Mouse (Mus musculus) hindbrain, postnatal 0 days (tissue): Measurements from ENCODE around the gene Specc1. TPM values are rescaled to one million over a fixed set of nuclear protein-coding genes. Genes with fewer than 3 reads are reported as not detected.
A peak's percentile ranks its signal among the peaks of the same experiment; 100 is the strongest.
"Not testable (repeated sequence)": the region's sequence is repeated elsewhere in the genome, so short reads cannot be mapped to it uniquely, and the experiment has no call there.

Experiments used
- ATAC-seq: fragments of 200-750 bp; cut with Nextera tagmentation; 2 replicates; pipeline ENCODE4 v1.8.0; 2017; ENCODE audit warnings: mild to moderate bottlenecking, moderate TSS enrichment, moderate library complexity
- DNase-seq: peaks from one replicate; pipeline ENCODE4 v3.0.0-alpha.2; 2015; ENCODE audit warnings: low spot score
- H3K27ac ChIP-seq: fragments of 300-500 bp; sonication (generic); 2 replicates; pipeline ENCODE4 v1.5.1; 2014; ENCODE audit warnings: mild to moderate bottlenecking
- H3K27me3 ChIP-seq: fragments of 300-500 bp; sonication (generic); 2 replicates; pipeline ENCODE4 v1.6.1; 2014; ENCODE audit warnings: low read length, mixed read lengths; ENCODE audit not compliant: insufficient read depth
- H3K36me3 ChIP-seq: fragments of 300-500 bp; sonication (generic); 2 replicates; pipeline ENCODE4 v1.6.1; 2014; ENCODE audit warnings: low read length, mixed read lengths; ENCODE audit not compliant: insufficient read depth
- H3K4me1 ChIP-seq: fragments of 300-500 bp; sonication (generic); 2 replicates; pipeline ENCODE4 v1.6.1; 2014; ENCODE audit warnings: antibody characterized with exemption, low read length, mixed read lengths; ENCODE audit not compliant: insufficient read depth
- H3K4me2 ChIP-seq: fragments of 300-500 bp; sonication (generic); 2 replicates; pipeline ENCODE4 v1.6.1; 2014; ENCODE audit warnings: low read depth, mild to moderate bottlenecking, low read length, moderate library complexity, mixed read lengths
- H3K4me3 ChIP-seq: fragments of 300-500 bp; sonication (generic); 2 replicates; pipeline ENCODE4 v1.5.1; 2014; ENCODE audit warnings: low read length
- H3K9ac ChIP-seq: fragments of 300-500 bp; sonication (generic); replicated peaks from 2 replicates; pipeline ENCODE4 v1.6.1; 2014; ENCODE audit warnings: mild to moderate bottlenecking, low read length, moderate library complexity, mixed read lengths
- H3K9me3 ChIP-seq: fragments of 300-500 bp; sonication (generic); 2 replicates; pipeline ENCODE4 v1.6.1; 2016; ENCODE audit warnings: low read length, mixed read lengths
- CTCF ChIP-seq: IDR thresholded peaks from 2 replicates; pipeline ENCODE4 v1.5.1; 2016; ENCODE audit warnings: antibody characterized with exemption, control low read depth, low read depth
- WGBS: fragments of 180-500 bp; shearing (Covaris S2); extraction: QIAGEN DNeasy Blood & Tissue Kit; methylation state at CpG from one replicate; pipeline ENCODE4 v1.1.7; 2014; 5-methylcytosine and 5-hydroxymethylcytosine counted together
- polyA plus RNA-seq: library from polyadenylated mRNA; unstranded; fragments of >200 nt; fragmentation: Nextera tagmentation; extraction: Ambion mirVana; gene quantifications from 2 replicates; pipeline ENCODE4 v1.2.1, GENCODE M21; 2015
- total RNA-seq: library from RNA; depleted of rRNA; stranded (reverse); fragments of >200 nt; gene quantifications from 2 replicates; pipeline ENCODE4 v1.2.3, GENCODE M21; 2014

Gene Specc1
- total and polyA plus RNA-seq, 2 experiments from 2014 or later = 20.7 to 34.0 TPM

GRCm38 (mm10) chr11:61955136-61955535 is 1.4 kb upstream of the Specc1 start:
- TF ChIP-seq CTCF = no peak
- Histone ChIP-seq H3K36me3 (no peaks in the 10 kb centered on the region), H3K27me3 (no peaks in the 10 kb centered on the region; the same call in 1 of the 2 replicates), H3K4me3 (no peak overlapping the region), H3K9ac (no peak overlapping the region), H3K4me2 (no peak overlapping the region), H3K9me3 (no peaks in the 10 kb centered on the region), H3K27ac (no peak overlapping the region), H3K4me1 (no peaks in the 10 kb centered on the region)
- DNase-seq (no peak), ATAC-seq (no peak)
- 65% methylated on average over 6 of the region's 6 CpGs for WGBS

- DNase-seq (no peak), ATAC-seq (no peak)
- no peak for TF ChIP-seq CTCF
- Histone ChIP-seq H3K9ac (no peak overlapping the region), H3K27me3 (no peaks in the 10 kb centered on the region; the same call in 1 of the 2 replicates), H3K4me2 (no peak overlapping the region), H3K9me3 (no peaks in the 10 kb centered on the region), H3K4me1 (no peaks in the 10 kb centered on the region), H3K4me3 (no peak overlapping the region), H3K36me3 (no peaks in the 10 kb centered on the region), H3K27ac (no peak overlapping the region)
- WGBS = 81% methylated on average over 6 of the region's 6 CpGs
These were observed 612 bp upstream of the Specc1 start for GRCm38 (mm10) chr11:61955951-61956350.

- Histone ChIP-seq H3K4me2 (peak overlapping the region; percentile 99), H3K9me3 (no peaks in the 10 kb centered on the region), H3K9ac (peak overlapping the region; percentile 57; the same call in 1 of the 2 replicates), H3K4me3 (peak overlapping the region; percentile 78), H3K4me1 (no peaks in the 10 kb centered on the region), H3K27me3 (no peaks in the 10 kb centered on the region; the same call in 1 of the 2 replicates), H3K36me3 (no peaks in the 10 kb centered on the region), H3K27ac (no peak overlapping the region)
- peak; percentile 64 for DNase-seq
- peak; percentile 49 for TF ChIP-seq CTCF
- WGBS = 4% methylated on average over 25 of the region's 25 CpGs
- no peak for ATAC-seq
These were observed 792 bp downstream of the Specc1 start for GRCm38 (mm10) chr11:61957296-61957813.

GRCm38 (mm10) chr11:61958706-61959105 is 2.1 kb downstream of the Specc1 start:
- 59% methylated on average over 6 of the region's 6 CpGs for WGBS
- not testable (repeated sequence) for H3K4me1 ChIP-seq, DNase-seq, H3K27me3 ChIP-seq, H3K9ac ChIP-seq, H3K4me3 ChIP-seq, H3K9me3 ChIP-seq, ATAC-seq, H3K27ac ChIP-seq, H3K36me3 ChIP-seq, H3K4me2 ChIP-seq

- Histone ChIP-seq H3K27me3 (no peaks in the 10 kb centered on the region; the same call in 1 of the 2 replicates), H3K4me2 (no peak overlapping the region), H3K9me3 (no peaks in the 10 kb centered on the region), H3K9ac (no peak overlapping the region), H3K36me3 (no peaks in the 10 kb centered on the region), H3K4me3 (no peak overlapping the region), H3K27ac (no peak overlapping the region), H3K4me1 (no peaks in the 10 kb centered on the region)
- DNase-seq = no peak
- 88% methylated on average over 2 of the region's 2 CpGs for WGBS
- ATAC-seq = no peak
- TF ChIP-seq CTCF = no peak
These were observed 3.5 kb downstream of the Specc1 start for GRCm38 (mm10) chr11:61960096-61960495.

- no peaks in the 10 kb centered on the region for H3K4me1 ChIP-seq
- 82% methylated on average over 6 of the region's 6 CpGs for WGBS
- ATAC-seq (no peak), DNase-seq (no peak)
- no peak overlapping the region for H3K4me3 ChIP-seq
- H3K9me3 ChIP-seq = no peaks in the 10 kb centered on the region
- no peak for TF ChIP-seq CTCF
- H3K27me3 ChIP-seq = no peaks in the 10 kb centered on the region; the same call in 1 of the 2 replicates
- H3K27ac ChIP-seq = no peak overlapping the region
- no peak overlapping the region for H3K9ac ChIP-seq
- no peak overlapping the region for H3K4me2 ChIP-seq
- H3K36me3 ChIP-seq = no peaks in the 10 kb centered on the region
These were observed 6.1 kb downstream of the Specc1 start for GRCm38 (mm10) chr11:61962684-61963083.

- H3K9ac ChIP-seq = no peak overlapping the region
- H3K27ac ChIP-seq = no peak overlapping the region
- WGBS = 85% methylated on average over 3 of the region's 3 CpGs
- H3K27me3 ChIP-seq = no peaks in the 10 kb centered on the region; the same call in 1 of the 2 replicates
- no peak for ATAC-seq
- no peaks in the 10 kb centered on the region for H3K36me3 ChIP-seq
- H3K4me3 ChIP-seq = no peak overlapping the region
- DNase-seq = no peak
- H3K9me3 ChIP-seq = no peaks in the 10 kb centered on the region
- no peak overlapping the region for H3K4me2 ChIP-seq
- no peaks in the 10 kb centered on the region for H3K4me1 ChIP-seq
- no peak for TF ChIP-seq CTCF
These were observed 6.6 kb downstream of the Specc1 start for GRCm38 (mm10) chr11:61963193-61963592.
